Mouse (Mus musculus) limb, embryonic 13.5 days (tissue): ENCODE measurements around the gene Enox1. TPM values are rescaled to one million over a fixed set of nuclear protein-coding genes. Genes with fewer than 3 reads are reported as not detected.

ENCODE experiments used
- ATAC-seq: fragments of 200-750 bp; cut with Nextera tagmentation; 2 replicates; pipeline ENCODE4 v1.8.0; 2017; ENCODE audit warnings: low read depth, moderate number of reproducible peaks, moderate TSS enrichment; ENCODE audit not compliant: low FRiP score
- H3K27ac ChIP-seq: fragments of 300-500 bp; sonication (generic); 2 replicates; pipeline ENCODE4 v1.5.1; 2015; ENCODE audit warnings: inconsistent platforms, mild to moderate bottlenecking, moderate library complexity
- H3K27me3 ChIP-seq: fragments of 300-500 bp; sonication (generic); 2 replicates; pipeline ENCODE4 v1.6.1; 2015; ENCODE audit warnings: mild to moderate bottlenecking, inconsistent platforms
- H3K36me3 ChIP-seq: fragments of 300-500 bp; sonication (generic); 2 replicates; pipeline ENCODE4 v1.6.1; 2015; ENCODE audit warnings: inconsistent platforms, mild to moderate bottlenecking, moderate library complexity
- H3K4me1 ChIP-seq: fragments of 300-500 bp; sonication (generic); 2 replicates; pipeline ENCODE4 v1.6.1; 2015; ENCODE audit warnings: inconsistent platforms
- H3K4me2 ChIP-seq: fragments of 300-500 bp; sonication (generic); replicated peaks from 2 replicates; pipeline ENCODE4 v1.6.1; 2015; ENCODE audit warnings: inconsistent platforms, mild to moderate bottlenecking, moderate library complexity
- H3K4me3 ChIP-seq: fragments of 300-500 bp; sonication (generic); 2 replicates; pipeline ENCODE4 v1.5.1; 2015; ENCODE audit warnings: moderate library complexity, mild to moderate bottlenecking, inconsistent platforms
- H3K9ac ChIP-seq: fragments of 300-500 bp; sonication (generic); 2 replicates; pipeline ENCODE4 v1.6.1; 2015; ENCODE audit warnings: mild to moderate bottlenecking, inconsistent platforms
- H3K9me3 ChIP-seq: fragments of 300-500 bp; sonication (generic); 2 replicates; pipeline ENCODE4 v1.6.1; 2016; ENCODE audit warnings: inconsistent platforms
- WGBS: fragments of 180-500 bp; shearing (Covaris S2); methylation state at CpG from one replicate; pipeline ENCODE4 v1.1.7; 2015; 5-methylcytosine and 5-hydroxymethylcytosine counted together
- polyA plus RNA-seq: library from polyadenylated mRNA; unstranded; fragments of >200 nt; fragmentation: Nextera tagmentation; extraction: Ambion mirVana; gene quantifications from 2 replicates; pipeline ENCODE4 v1.2.1, GENCODE M21; 2015

Gene Enox1
- polyA plus RNA-seq, 1 experiment from 2014 or later = 18.9 TPM

- Histone ChIP-seq H3K4me2 (no peak overlapping the region), H3K9ac (no peak overlapping the region), H3K36me3 (no peaks in the 10 kb centered on the region), H3K4me1 (no peaks in the 10 kb centered on the region), H3K4me3 (no peak overlapping the region), H3K27ac (no peak overlapping the region), H3K9me3 (no peaks in the 10 kb centered on the region), H3K27me3 (no peaks in the 10 kb centered on the region)
- 78% methylated on average over 4 of the region's 4 CpGs for WGBS
- ATAC-seq = no peak
These were observed 127.4 kb downstream of the Enox1 start for GRCm38 (mm10) chr14:77283939-77284338.

- H3K27me3 ChIP-seq = no peaks in the 10 kb centered on the region
- no peak overlapping the region for H3K27ac ChIP-seq
- ATAC-seq = no peak
- 84% methylated on average over 3 of the region's 3 CpGs for WGBS
- no peaks in the 10 kb centered on the region for H3K4me1 ChIP-seq
- H3K9ac ChIP-seq = no peak overlapping the region
- no peaks in the 10 kb centered on the region for H3K9me3 ChIP-seq
- H3K4me2 ChIP-seq = no peak overlapping the region
- H3K36me3 ChIP-seq = no peaks in the 10 kb centered on the region
- H3K4me3 ChIP-seq = no peak overlapping the region
These were observed 128.9 kb downstream of the Enox1 start for GRCm38 (mm10) chr14:77285453-77285852.

GRCm38 (mm10) chr14:77291756-77292155, 135.2 kb downstream of the Enox1 start:
- Histone ChIP-seq H3K4me2 (no peak overlapping the region), H3K27me3 (no peaks in the 10 kb centered on the region), H3K27ac (no peak overlapping the region), H3K9ac (no peak overlapping the region), H3K9me3 (no peaks in the 10 kb centered on the region), H3K4me1 (no peaks in the 10 kb centered on the region), H3K4me3 (no peak overlapping the region), H3K36me3 (no peaks in the 10 kb centered on the region)
- WGBS = 90% methylated on average over 5 of the region's 5 CpGs
- no peak for ATAC-seq

GRCm38 (mm10) chr14:77297039-77297438, 140.5 kb downstream of the Enox1 start:
- Histone ChIP-seq H3K4me2 (no peak overlapping the region), H3K27me3 (no peaks in the 10 kb centered on the region), H3K9me3 (no peaks in the 10 kb centered on the region), H3K4me1 (no peaks in the 10 kb centered on the region), H3K9ac (no peak overlapping the region), H3K36me3 (no peaks in the 10 kb centered on the region), H3K27ac (no peak overlapping the region), H3K4me3 (no peak overlapping the region)
- no peak for ATAC-seq
- WGBS = 69% methylated on average over 4 of the region's 4 CpGs

- Histone ChIP-seq H3K4me3 (no peak overlapping the region), H3K27me3 (no peaks in the 10 kb centered on the region), H3K4me2 (no peak overlapping the region), H3K9me3 (no peaks in the 10 kb centered on the region), H3K36me3 (no peaks in the 10 kb centered on the region), H3K4me1 (no peaks in the 10 kb centered on the region), H3K27ac (no peak overlapping the region), H3K9ac (no peak overlapping the region)
- 90% methylated on average over 3 of the region's 3 CpGs for WGBS
- no peak for ATAC-seq
These were observed 141.8 kb downstream of the Enox1 start for GRCm38 (mm10) chr14:77298327-77298726.

GRCm38 (mm10) chr14:77309571-77309970, 153.0 kb downstream of the Enox1 start:
- no peak overlapping the region for H3K4me2 ChIP-seq
- H3K4me3 ChIP-seq = no peak overlapping the region
- WGBS = 72% methylated on average over 3 of the region's 3 CpGs
- no peaks in the 10 kb centered on the region for H3K36me3 ChIP-seq
- no peak overlapping the region for H3K9ac ChIP-seq
- H3K27ac ChIP-seq = no peak overlapping the region
- H3K4me1 ChIP-seq = no peaks in the 10 kb centered on the region
- H3K27me3 ChIP-seq = no peaks in the 10 kb centered on the region
- no peaks in the 10 kb centered on the region for H3K9me3 ChIP-seq
- ATAC-seq = no peak

GRCm38 (mm10) chr14:77311456-77311855, 154.9 kb downstream of the Enox1 start:
- no peaks in the 10 kb centered on the region for H3K36me3 ChIP-seq
- H3K4me2 ChIP-seq = no peak overlapping the region
- no peak overlapping the region for H3K9ac ChIP-seq
- no peaks in the 10 kb centered on the region for H3K9me3 ChIP-seq
- no peaks in the 10 kb centered on the region for H3K4me1 ChIP-seq
- H3K4me3 ChIP-seq = no peak overlapping the region
- H3K27ac ChIP-seq = no peak overlapping the region
- no peak for ATAC-seq
- WGBS = 73% methylated on average over 6 of the region's 6 CpGs
- H3K27me3 ChIP-seq = no peaks in the 10 kb centered on the region

- H3K9ac ChIP-seq = no peak overlapping the region
- no peaks in the 10 kb centered on the region for H3K27me3 ChIP-seq
- no peak overlapping the region for H3K4me3 ChIP-seq
- H3K27ac ChIP-seq = no peak overlapping the region
- no peaks in the 10 kb centered on the region for H3K4me1 ChIP-seq
- H3K9me3 ChIP-seq = no peaks in the 10 kb centered on the region
- 93% methylated on average over 7 of the region's 7 CpGs for WGBS
- no peaks in the 10 kb centered on the region for H3K36me3 ChIP-seq
- no peak overlapping the region for H3K4me2 ChIP-seq
- no peak for ATAC-seq
These were observed 162.8 kb downstream of the Enox1 start for GRCm38 (mm10) chr14:77319396-77319795.

GRCm38 (mm10) chr14:77324348-77324747, 167.8 kb downstream of the Enox1 start:
- no peak overlapping the region for H3K4me2 ChIP-seq
- no peaks in the 10 kb centered on the region for H3K9me3 ChIP-seq
- no peak for ATAC-seq
- no peaks in the 10 kb centered on the region for H3K4me1 ChIP-seq
- H3K9ac ChIP-seq = no peak overlapping the region
- H3K4me3 ChIP-seq = no peak overlapping the region
- no peaks in the 10 kb centered on the region for H3K36me3 ChIP-seq
- H3K27me3 ChIP-seq = no peaks in the 10 kb centered on the region
- no peak overlapping the region for H3K27ac ChIP-seq
- 87% methylated on average over 2 of the region's 2 CpGs for WGBS

- Histone ChIP-seq H3K27me3 (no peaks in the 10 kb centered on the region), H3K4me2 (no peak overlapping the region), H3K36me3 (no peaks in the 10 kb centered on the region), H3K9ac (no peak overlapping the region), H3K9me3 (no peaks in the 10 kb centered on the region), H3K4me3 (no peak overlapping the region), H3K4me1 (no peaks in the 10 kb centered on the region), H3K27ac (no peak overlapping the region)
- no peak for ATAC-seq
- WGBS = 80% methylated on average over 3 of the region's 3 CpGs
These were observed 171.1 kb downstream of the Enox1 start for GRCm38 (mm10) chr14:77327693-77328092.

- H3K4me3 ChIP-seq = no peak overlapping the region
- no peak for ATAC-seq
- no peak overlapping the region for H3K27ac ChIP-seq
- H3K27me3 ChIP-seq = no peaks in the 10 kb centered on the region
- H3K4me2 ChIP-seq = no peak overlapping the region
- no peak overlapping the region for H3K9ac ChIP-seq
- H3K9me3 ChIP-seq = no peaks in the 10 kb centered on the region
- H3K4me1 ChIP-seq = no peaks in the 10 kb centered on the region
- H3K36me3 ChIP-seq = no peaks in the 10 kb centered on the region
These were observed 173.2 kb downstream of the Enox1 start for GRCm38 (mm10) chr14:77329791-77330190.

- H3K9ac ChIP-seq = no peak overlapping the region
- no peak overlapping the region for H3K4me2 ChIP-seq
- WGBS = 68% methylated on average over 11 of the region's 11 CpGs
- no peaks in the 10 kb centered on the region for H3K9me3 ChIP-seq
- ATAC-seq = no peak
- no peak overlapping the region for H3K4me3 ChIP-seq
- H3K4me1 ChIP-seq = no peaks in the 10 kb centered on the region; the same call in 1 of the 2 replicates
- H3K27ac ChIP-seq = no peak overlapping the region
- no peaks in the 10 kb centered on the region for H3K27me3 ChIP-seq
- H3K36me3 ChIP-seq = no peaks in the 10 kb centered on the region
These were observed 187.2 kb downstream of the Enox1 start for GRCm38 (mm10) chr14:77343662-77344340.

GRCm38 (mm10) chr14:77346296-77346695, 189.7 kb downstream of the Enox1 start:
- peaks cover 5% of the 10 kb centered on the region for H3K4me1 ChIP-seq
- H3K27ac ChIP-seq = no peak overlapping the region
- no peak overlapping the region for H3K9ac ChIP-seq
- H3K27me3 ChIP-seq = no peaks in the 10 kb centered on the region
- H3K36me3 ChIP-seq = no peaks in the 10 kb centered on the region
- H3K4me2 ChIP-seq = no peak overlapping the region
- no peak overlapping the region for H3K4me3 ChIP-seq
- WGBS = 88% methylated on average over 3 of the region's 3 CpGs
- no peaks in the 10 kb centered on the region for H3K9me3 ChIP-seq
- no peak for ATAC-seq
